Mouse (Mus musculus): ENCODE results near the gene Olfr1402. TPM values are rescaled to one million over a fixed set of nuclear protein-coding genes. Genes with fewer than 3 reads are reported as not detected.

Gene Olfr1402
- polyA plus RNA-seq (2012; ENCODE audit: low replicate concordance), result not detected in 2 replicates

DNA sequence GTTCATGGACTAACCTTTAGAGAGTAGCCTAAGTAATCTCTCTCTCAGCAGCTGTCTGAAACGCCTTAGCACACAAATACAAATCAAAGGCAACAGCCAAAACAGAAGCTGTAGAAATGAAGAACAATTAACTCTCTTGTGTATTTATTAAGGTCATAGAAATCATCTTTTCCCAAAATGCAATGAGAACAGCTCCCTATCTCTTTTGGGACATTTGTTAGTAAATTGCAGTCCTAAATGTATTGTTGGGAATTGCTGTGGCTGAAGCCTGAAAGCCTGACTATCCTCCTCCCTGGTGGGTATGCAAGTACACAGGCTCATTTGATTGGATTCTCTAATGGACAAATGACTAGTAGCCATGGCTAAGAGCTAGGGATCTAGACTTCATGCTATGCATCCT, at the start of gene Olfr1402:
TSS of gene Olfr1402 (minus strand) at position 101 of the 400 bp plus-strand sequence.

Other genes starting within 250 kb of the Olfr1402 start
- 5.2 and 8.5 TPM in 2 replicates for gene Bcl9, start 124.1 kb downstream of the Olfr1402 start, polyA plus RNA-seq (2012; ENCODE audit: low replicate concordance)
- gene Chd1l, start 188.2 kb upstream of the Olfr1402 start, polyA plus RNA-seq (2012; ENCODE audit: low replicate concordance), result 2.5 and 6.8 TPM in 2 replicates
- 0.71 TPM in 1 of 2 replicates, not detected in the other for gene Fmo5, start 206.8 kb upstream of the Olfr1402 start, polyA plus RNA-seq (2012; ENCODE audit: low replicate concordance)
- 0.48 and 2.9 TPM in 2 replicates for gene Prkab2, start 236.2 kb upstream of the Olfr1402 start, polyA plus RNA-seq (2012; ENCODE audit: low replicate concordance)

Measured in leukemia stem cell, adult 10-12 weeks (primary cell).